Mouse (Mus musculus): ENCODE measurements at regions not wholly inside any gene's neighbourhood (a gene's known extent, or its start where the extent isn't known, plus 50 kb on each side); places are given as distances from the start of the nearest gene placed in this dataset.

GRCm38 (mm10) chr4:71409867-71410266 is 347.9 kb downstream of the Gm11232 start:
- H3K9me3 ChIP-seq, result 0 out of 2 replicates have a peak, but pooled peaks cover under 1% of the 10 kb centered on the region
- no peak overlapping the region for H3K27ac ChIP-seq
- H3K4me2 ChIP-seq, result no peak overlapping the region
- no peak overlapping the region for H3K9ac ChIP-seq (replicated peaks)
- no peak overlapping the region for H3K4me3 ChIP-seq (replicated peaks)
- ATAC-seq (ENCODE audit: insufficient number of reproducible peaks, insufficient read depth, low FRiP score, low TSS enrichment, low read depth), result no peak
- no peaks in the 10 kb centered on the region for H3K4me1 ChIP-seq (replicated peaks)
- no peaks in the 10 kb centered on the region for H3K36me3 ChIP-seq
- H3K27me3 ChIP-seq, result no peaks in the 10 kb centered on the region

GRCm38 (mm10) chr4:71390444-71390843 is 367.3 kb downstream of the Gm11232 start:
- Histone ChIP-seq H3K27ac (no peak overlapping the region), H3K4me1 (replicated peaks) (no peaks in the 10 kb centered on the region), H3K4me2 (no peak overlapping the region), H3K9me3 (no peaks in the 10 kb centered on the region), H3K27me3 (no peaks in the 10 kb centered on the region), H3K36me3 (no peaks in the 10 kb centered on the region), H3K9ac (replicated peaks) (no peak overlapping the region), H3K4me3 (replicated peaks) (no peak overlapping the region)
- no peak for ATAC-seq (ENCODE audit: insufficient number of reproducible peaks, insufficient read depth, low FRiP score, low TSS enrichment, low read depth)
- WGBS, result 93% methylated on average over 1 of the region's 1 CpGs

GRCm38 (mm10) chr4:71369276-71369675 is 388.5 kb downstream of the Gm11232 start:
- H3K4me2 ChIP-seq, result no peak overlapping the region
- no peaks in the 10 kb centered on the region for H3K4me1 ChIP-seq (replicated peaks)
- H3K27ac ChIP-seq, result no peak overlapping the region
- 89% methylated on average over 5 of the region's 5 CpGs for WGBS
- H3K9ac ChIP-seq (replicated peaks), result no peak overlapping the region
- H3K36me3 ChIP-seq, result no peaks in the 10 kb centered on the region
- H3K4me3 ChIP-seq (replicated peaks), result no peak overlapping the region
- ATAC-seq (ENCODE audit: insufficient number of reproducible peaks, insufficient read depth, low FRiP score, low TSS enrichment, low read depth), result no peak
- no peaks in the 10 kb centered on the region for H3K27me3 ChIP-seq
- no peaks in the 10 kb centered on the region for H3K9me3 ChIP-seq

GRCm38 (mm10) chr4:71363761-71364160 is 394.0 kb downstream of the Gm11232 start:
- 72% methylated on average over 1 of the region's 1 CpGs for WGBS
- Histone ChIP-seq H3K9ac (replicated peaks) (no peak overlapping the region), H3K4me1 (replicated peaks) (no peaks in the 10 kb centered on the region), H3K27me3 (no peaks in the 10 kb centered on the region), H3K9me3 (no peaks in the 10 kb centered on the region), H3K27ac (no peak overlapping the region), H3K36me3 (no peaks in the 10 kb centered on the region), H3K4me3 (replicated peaks) (no peak overlapping the region), H3K4me2 (no peak overlapping the region)
- ATAC-seq (ENCODE audit: insufficient number of reproducible peaks, insufficient read depth, low FRiP score, low TSS enrichment, low read depth), result no peak

- ATAC-seq (ENCODE audit: insufficient number of reproducible peaks, insufficient read depth, low FRiP score, low TSS enrichment, low read depth), result no peak
- Histone ChIP-seq H3K36me3 (no peaks in the 10 kb centered on the region), H3K27me3 (no peaks in the 10 kb centered on the region), H3K9ac (replicated peaks) (no peak overlapping the region), H3K4me1 (replicated peaks) (no peaks in the 10 kb centered on the region), H3K4me2 (no peak overlapping the region), H3K4me3 (replicated peaks) (no peak overlapping the region), H3K27ac (no peak overlapping the region), H3K9me3 (no peaks in the 10 kb centered on the region)
- 57% methylated on average over 1 of the region's 1 CpGs for WGBS
These were observed 400.1 kb downstream of the Gm11232 start for GRCm38 (mm10) chr4:71357626-71358025.

GRCm38 (mm10) chr4:71356714-71357113 is 401.1 kb downstream of the Gm11232 start:
- Histone ChIP-seq H3K9ac (replicated peaks) (no peak overlapping the region), H3K4me2 (no peak overlapping the region), H3K4me3 (replicated peaks) (no peak overlapping the region), H3K9me3 (no peaks in the 10 kb centered on the region), H3K4me1 (replicated peaks) (no peaks in the 10 kb centered on the region), H3K27me3 (no peaks in the 10 kb centered on the region), H3K36me3 (no peaks in the 10 kb centered on the region), H3K27ac (no peak overlapping the region)
- WGBS, result 72% methylated on average over 1 of the region's 1 CpGs
- no peak for ATAC-seq (ENCODE audit: insufficient number of reproducible peaks, insufficient read depth, low FRiP score, low TSS enrichment, low read depth)

GRCm38 (mm10) chr4:71356310-71356709 is 401.5 kb downstream of the Gm11232 start:
- Histone ChIP-seq H3K9ac (replicated peaks) (no peak overlapping the region), H3K27me3 (no peaks in the 10 kb centered on the region)
- 78% methylated on average over 1 of the region's 1 CpGs for WGBS

GRCm38 (mm10) chr4:71351880-71352279 is 405.9 kb downstream of the Gm11232 start:
- no peaks in the 10 kb centered on the region for H3K9me3 ChIP-seq
- no peak overlapping the region for H3K4me3 ChIP-seq (replicated peaks)
- ATAC-seq (ENCODE audit: insufficient number of reproducible peaks, insufficient read depth, low FRiP score, low TSS enrichment, low read depth), result no peak
- H3K36me3 ChIP-seq, result no peaks in the 10 kb centered on the region
- H3K9ac ChIP-seq (replicated peaks), result no peak overlapping the region
- 81% methylated on average over 2 of the region's 2 CpGs for WGBS
- H3K27ac ChIP-seq, result no peak overlapping the region
- H3K27me3 ChIP-seq, result no peaks in the 10 kb centered on the region
- no peaks in the 10 kb centered on the region for H3K4me1 ChIP-seq (replicated peaks)
- H3K4me2 ChIP-seq, result no peak overlapping the region

More at GRCm38 (mm10) chr4:71356310-71356709, 401.5 kb downstream of the Gm11232 start:
- Histone ChIP-seq H3K4me1 (replicated peaks) (no peaks in the 10 kb centered on the region), H3K9me3 (no peaks in the 10 kb centered on the region), H3K4me2 (no peak overlapping the region), H3K4me3 (replicated peaks) (no peak overlapping the region), H3K36me3 (no peaks in the 10 kb centered on the region), H3K27ac (no peak overlapping the region)
- ATAC-seq (ENCODE audit: insufficient number of reproducible peaks, insufficient read depth, low FRiP score, low TSS enrichment, low read depth), result no peak

- ATAC-seq (ENCODE audit: insufficient number of reproducible peaks, insufficient read depth, low FRiP score, low TSS enrichment, low read depth), result no peak
- H3K36me3 ChIP-seq, result no peaks in the 10 kb centered on the region
- H3K4me3 ChIP-seq (replicated peaks), result no peak overlapping the region
- no peak overlapping the region for H3K4me2 ChIP-seq
- no peak overlapping the region for H3K27ac ChIP-seq
- H3K4me1 ChIP-seq (replicated peaks), result no peaks in the 10 kb centered on the region
- no peaks in the 10 kb centered on the region for H3K9me3 ChIP-seq
- H3K9ac ChIP-seq (replicated peaks), result no peak overlapping the region
- H3K27me3 ChIP-seq, result no peaks in the 10 kb centered on the region
- 94% methylated on average over 3 of the region's 3 CpGs for WGBS
These were observed 414.7 kb downstream of the Gm11232 start for GRCm38 (mm10) chr4:71343068-71343467.

- ATAC-seq (ENCODE audit: insufficient number of reproducible peaks, insufficient read depth, low FRiP score, low TSS enrichment, low read depth), result no peak
- H3K4me3 ChIP-seq (replicated peaks), result no peak overlapping the region
- no peaks in the 10 kb centered on the region for H3K36me3 ChIP-seq
- H3K27ac ChIP-seq, result no peak overlapping the region
- no peaks in the 10 kb centered on the region for H3K27me3 ChIP-seq
- H3K4me2 ChIP-seq, result no peak overlapping the region
- no peaks in the 10 kb centered on the region for H3K4me1 ChIP-seq (replicated peaks)
- no peak overlapping the region for H3K9ac ChIP-seq (replicated peaks)
- 79% methylated on average over 1 of the region's 1 CpGs for WGBS
- H3K9me3 ChIP-seq, result no peaks in the 10 kb centered on the region
These were observed 419.2 kb downstream of the Gm11232 start for GRCm38 (mm10) chr4:71338582-71338981.

GRCm38 (mm10) chr4:71332672-71333071 is 425.1 kb downstream of the Gm11232 start:
- 75% methylated on average over 3 of the region's 3 CpGs for WGBS
- no peak overlapping the region for H3K9ac ChIP-seq (replicated peaks)
- ATAC-seq (ENCODE audit: insufficient number of reproducible peaks, insufficient read depth, low FRiP score, low TSS enrichment, low read depth), result no peak

GRCm38 (mm10) chr4:71332018-71332417 is 425.7 kb downstream of the Gm11232 start:
- no peaks in the 10 kb centered on the region for H3K4me1 ChIP-seq (replicated peaks)
- H3K9me3 ChIP-seq, result no peaks in the 10 kb centered on the region
- no peak for ATAC-seq (ENCODE audit: insufficient number of reproducible peaks, insufficient read depth, low FRiP score, low TSS enrichment, low read depth)
- no peak overlapping the region for H3K4me2 ChIP-seq
- 82% methylated on average over 4 of the region's 4 CpGs for WGBS
- H3K27ac ChIP-seq, result no peak overlapping the region
- no peaks in the 10 kb centered on the region for H3K36me3 ChIP-seq
- no peak overlapping the region for H3K4me3 ChIP-seq (replicated peaks)
- no peak overlapping the region for H3K9ac ChIP-seq (replicated peaks)
- no peaks in the 10 kb centered on the region for H3K27me3 ChIP-seq

More at GRCm38 (mm10) chr4:71332672-71333071, 425.1 kb downstream of the Gm11232 start:
- no peaks in the 10 kb centered on the region for H3K4me1 ChIP-seq (replicated peaks)
- no peak overlapping the region for H3K27ac ChIP-seq
- no peak overlapping the region for H3K4me2 ChIP-seq
- no peaks in the 10 kb centered on the region for H3K9me3 ChIP-seq
- H3K36me3 ChIP-seq, result no peaks in the 10 kb centered on the region
- no peaks in the 10 kb centered on the region for H3K27me3 ChIP-seq
- H3K4me3 ChIP-seq (replicated peaks), result no peak overlapping the region
